Mouse (Mus musculus): ENCODE measurements around the gene Flvcr1. TPM values are rescaled to one million over a fixed set of nuclear protein-coding genes. Genes with fewer than 3 reads are reported as not detected.

Flvcr1 gene
- 10.2 TPM for polyA plus RNA-seq (2014; fragmentation: Illumina TruSeq; extraction: RNeasy Lipid Tissue Mini Kit (QIAGEN cat#74804); ENCODE audit: low read depth, low replicate concordance)

DNA sequence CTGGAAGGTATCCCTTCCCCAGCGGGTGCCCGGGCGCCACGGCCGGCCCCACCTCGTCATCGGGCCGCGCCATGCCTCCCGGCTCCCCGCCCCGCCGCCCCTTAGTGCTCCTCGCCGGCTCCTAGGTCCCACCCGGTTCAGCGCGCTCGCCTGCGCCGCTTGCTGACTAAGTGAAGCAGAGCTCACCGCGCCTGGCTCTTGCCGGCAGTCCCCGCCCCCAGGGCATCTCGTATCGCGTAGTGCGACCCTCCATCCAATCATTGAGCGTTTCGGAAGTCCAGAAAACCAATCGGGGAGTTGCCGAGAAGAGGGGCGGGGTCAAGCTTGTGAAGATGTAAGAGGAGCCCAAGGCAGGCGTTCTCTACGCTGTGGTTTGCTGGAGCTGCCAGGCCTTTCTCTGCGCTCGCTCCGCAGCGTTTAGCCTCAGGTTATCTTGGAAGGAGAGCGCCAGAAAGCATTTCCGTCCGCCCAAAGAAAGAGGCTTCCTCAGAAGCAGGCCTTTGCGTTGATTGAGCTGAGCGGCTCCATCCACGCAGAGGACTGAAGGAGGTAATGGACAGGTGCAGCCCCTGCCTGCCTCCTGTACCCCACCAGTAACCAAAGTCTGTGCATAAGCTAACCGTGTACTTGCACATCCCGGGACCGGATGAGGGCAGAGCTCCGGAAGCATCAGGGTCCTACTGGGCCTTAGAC, at the start of gene Flvcr1:
Gene Flvcr1, minus strand, starts transcription at position 138 of the 693 bp plus-strand sequence.

DNA sequence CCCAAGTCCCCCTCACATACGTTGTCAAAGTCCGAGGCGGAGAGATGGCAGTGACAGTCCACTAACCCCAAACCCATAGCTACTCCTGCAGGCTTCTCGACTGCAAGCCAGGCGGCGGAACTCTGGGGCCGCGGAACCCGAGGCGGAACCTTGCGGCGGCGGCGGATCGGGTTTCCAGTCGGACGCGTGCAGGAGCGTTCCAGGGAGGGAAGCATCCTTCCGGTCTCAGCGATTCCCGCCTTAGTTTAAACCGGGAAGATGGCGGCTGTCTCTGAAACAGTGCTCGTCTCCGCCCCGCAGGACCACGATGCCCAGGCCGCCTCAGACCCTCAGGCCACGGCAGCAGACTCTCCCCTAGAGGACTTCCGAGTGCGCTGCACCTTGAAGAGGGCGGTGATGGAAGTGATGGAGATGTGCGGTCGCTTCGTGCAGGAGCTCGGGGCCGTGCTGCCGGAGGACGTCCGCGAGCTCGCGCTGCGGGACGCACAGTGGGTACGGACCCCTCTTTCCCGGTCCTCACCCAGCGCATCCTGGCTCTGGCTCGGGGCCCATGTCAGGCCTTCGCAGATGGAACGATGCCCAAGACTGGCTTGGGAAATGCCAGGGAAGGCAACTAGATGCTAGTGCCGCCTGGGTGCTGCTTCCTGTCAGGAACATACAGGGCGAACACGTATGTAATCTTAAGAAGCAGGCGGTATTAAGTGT, 37.0 kb upstream of the Flvcr1 start, which contains the start of the genes Tatdn3 and Nsl1:
Gene Tatdn3, minus strand, starts transcription at position 152 of the 705 bp plus-strand sequence.
Gene Nsl1, plus strand, starts transcription at position 232 of the 705 bp plus-strand sequence.

DNA sequence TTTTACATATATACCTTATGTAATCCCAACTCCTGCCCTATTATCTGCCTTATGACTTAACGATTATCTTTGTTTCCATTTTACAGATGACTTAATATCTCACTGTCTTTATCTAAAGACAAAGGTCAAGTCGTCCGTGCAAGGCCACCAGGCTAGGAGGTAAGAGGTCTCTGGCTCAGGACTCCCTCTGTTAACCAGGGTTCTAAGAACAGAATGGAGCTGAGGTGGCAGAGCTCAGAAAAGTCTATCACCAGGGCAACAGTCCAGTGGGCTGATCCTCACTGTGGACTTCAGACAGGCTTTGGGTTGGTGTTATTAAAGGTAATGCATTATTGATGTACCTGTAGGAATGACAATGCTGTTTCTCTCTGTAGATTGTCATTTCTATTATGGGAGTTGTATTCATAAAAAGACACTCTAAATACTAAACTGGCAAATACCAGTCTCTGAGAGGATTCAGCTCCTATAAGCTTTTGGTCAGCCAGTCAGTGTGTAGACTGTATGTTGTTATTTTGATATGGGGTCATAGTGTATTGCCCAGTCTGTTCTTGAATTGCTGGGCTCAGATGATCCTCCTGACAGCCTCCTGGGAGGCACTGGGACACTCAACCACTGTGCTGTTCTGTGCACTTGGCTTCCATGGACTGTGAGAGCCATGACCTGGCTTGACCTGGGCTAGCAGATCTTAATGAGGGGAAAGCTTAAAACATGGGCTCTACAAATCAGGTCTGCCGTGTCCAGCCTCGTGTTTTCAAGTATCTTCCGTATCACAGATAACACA, 10.8 kb upstream of the Flvcr1 start, which contains the start of gene Spata45:
Gene Spata45, plus strand, starts transcription at position 86 of the 781 bp plus-strand sequence.

DNA sequence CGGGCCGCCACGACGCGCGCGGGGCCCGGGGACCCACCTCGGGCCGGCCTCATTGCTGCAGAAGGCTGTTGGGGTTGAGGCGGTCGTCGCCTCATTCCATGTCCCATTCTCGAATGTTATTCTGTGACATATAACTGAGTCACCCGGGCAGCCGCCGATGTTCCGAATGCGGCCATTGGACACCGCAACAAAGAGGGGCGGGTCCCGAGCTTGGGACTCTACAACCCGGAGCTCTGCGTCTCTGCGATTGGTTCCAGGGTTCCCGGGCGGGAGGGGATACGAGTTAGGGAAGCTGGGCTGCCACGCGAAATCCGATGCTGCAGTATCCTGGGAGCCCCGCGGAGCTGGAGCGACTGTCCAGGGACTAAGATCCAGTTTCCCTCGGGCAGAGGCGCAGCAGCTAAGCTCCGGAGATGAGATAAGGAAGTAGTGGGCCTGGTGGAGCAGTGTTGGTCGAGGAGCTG, 46.8 kb downstream of the Flvcr1 start, which contains the start of gene Vash2:
Gene Vash2, minus strand, starts transcription at position 197 of the 464 bp plus-strand sequence.

Other genes starting within 250 kb of the Flvcr1 start
- gene Rps6kc1, start 114.4 kb downstream of the Flvcr1 start, polyA plus RNA-seq (2014; fragmentation: Illumina TruSeq; extraction: RNeasy Lipid Tissue Mini Kit (QIAGEN cat#74804); ENCODE audit: low read depth, low replicate concordance) = 8.7 TPM
- gene Angel2, start 101.0 kb downstream of the Flvcr1 start, polyA plus RNA-seq (2014; fragmentation: Illumina TruSeq; extraction: RNeasy Lipid Tissue Mini Kit (QIAGEN cat#74804); ENCODE audit: low read depth, low replicate concordance) = 37.3 TPM
- 13.5 TPM for gene Vash2, start 46.9 kb downstream of the Flvcr1 start, polyA plus RNA-seq (2014; fragmentation: Illumina TruSeq; extraction: RNeasy Lipid Tissue Mini Kit (QIAGEN cat#74804); ENCODE audit: low read depth, low replicate concordance)
- gene Spata45, start 10.5 kb upstream of the Flvcr1 start, polyA plus RNA-seq (2014; fragmentation: Illumina TruSeq; extraction: RNeasy Lipid Tissue Mini Kit (QIAGEN cat#74804); ENCODE audit: low read depth, low replicate concordance) = 7.8 TPM
- gene Tatdn3, start 36.8 kb upstream of the Flvcr1 start, polyA plus RNA-seq (2014; fragmentation: Illumina TruSeq; extraction: RNeasy Lipid Tissue Mini Kit (QIAGEN cat#74804); ENCODE audit: low read depth, low replicate concordance) = 25.6 TPM
- 1.1 TPM for gene Nsl1, start 36.9 kb upstream of the Flvcr1 start, polyA plus RNA-seq (2014; fragmentation: Illumina TruSeq; extraction: RNeasy Lipid Tissue Mini Kit (QIAGEN cat#74804); ENCODE audit: low read depth, low replicate concordance)
- gene Batf3, start 71.7 kb upstream of the Flvcr1 start, polyA plus RNA-seq (2014; fragmentation: Illumina TruSeq; extraction: RNeasy Lipid Tissue Mini Kit (QIAGEN cat#74804); ENCODE audit: low read depth, low replicate concordance) = 5.8 TPM
- 1.2 TPM for gene Fam71a, start 138.7 kb upstream of the Flvcr1 start, polyA plus RNA-seq (2014; fragmentation: Illumina TruSeq; extraction: RNeasy Lipid Tissue Mini Kit (QIAGEN cat#74804); ENCODE audit: low read depth, low replicate concordance)
- 6.7 TPM for gene Atf3, start 191.9 kb upstream of the Flvcr1 start, polyA plus RNA-seq (2014; fragmentation: Illumina TruSeq; extraction: RNeasy Lipid Tissue Mini Kit (QIAGEN cat#74804); ENCODE audit: low read depth, low replicate concordance)

Data from adipose tissue, adult 10 weeks (tissue).